Mouse (Mus musculus): ENCODE data around the gene Prm1.
"Not testable (repeated sequence)": the region's sequence is repeated elsewhere in the genome, so short reads cannot be mapped to it uniquely, and the experiment has no call there.

The Prm1 gene

DNA sequence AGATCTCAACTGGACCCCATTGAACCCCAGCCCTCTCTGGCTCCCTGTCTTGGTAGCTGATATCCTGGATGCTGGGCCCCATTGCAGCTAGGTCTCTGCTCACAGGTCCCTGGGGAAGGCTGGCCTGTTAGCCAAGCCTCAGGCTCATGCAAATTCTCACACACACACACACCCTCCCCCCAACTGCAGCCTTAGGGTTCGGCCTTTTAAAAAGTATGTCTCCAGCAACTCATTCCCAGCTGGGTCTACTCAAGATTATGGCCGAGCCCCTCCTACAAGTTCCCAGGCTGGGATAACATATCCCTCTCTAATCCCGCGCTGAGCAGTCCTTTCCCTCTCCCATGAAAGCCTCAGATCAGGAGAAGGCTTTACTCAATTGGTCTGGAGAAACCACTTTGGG, 15.7 kb upstream of the Prm1 start:
- no peak for DNase-seq

DNA sequence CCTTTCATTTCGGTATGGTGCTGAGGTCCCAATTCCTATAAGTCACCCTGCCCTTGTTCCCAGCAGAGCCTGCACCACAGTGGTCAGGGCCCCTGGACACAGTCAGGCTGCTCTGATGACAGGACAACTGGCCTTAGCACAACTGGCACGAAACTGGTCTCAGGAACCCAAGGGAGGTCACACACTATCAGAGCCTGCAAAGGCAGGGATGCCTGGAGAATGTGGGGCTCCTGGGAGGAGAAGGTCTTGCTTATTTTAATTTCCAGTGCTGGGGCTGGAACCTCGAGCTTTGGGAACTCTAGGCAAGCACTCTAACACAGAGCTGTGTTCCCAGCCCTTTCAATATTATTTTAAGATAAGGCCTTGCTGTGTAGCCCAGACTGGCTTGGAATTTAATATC, 14.3 kb upstream of the Prm1 start:
- no peak for DNase-seq

DNA sequence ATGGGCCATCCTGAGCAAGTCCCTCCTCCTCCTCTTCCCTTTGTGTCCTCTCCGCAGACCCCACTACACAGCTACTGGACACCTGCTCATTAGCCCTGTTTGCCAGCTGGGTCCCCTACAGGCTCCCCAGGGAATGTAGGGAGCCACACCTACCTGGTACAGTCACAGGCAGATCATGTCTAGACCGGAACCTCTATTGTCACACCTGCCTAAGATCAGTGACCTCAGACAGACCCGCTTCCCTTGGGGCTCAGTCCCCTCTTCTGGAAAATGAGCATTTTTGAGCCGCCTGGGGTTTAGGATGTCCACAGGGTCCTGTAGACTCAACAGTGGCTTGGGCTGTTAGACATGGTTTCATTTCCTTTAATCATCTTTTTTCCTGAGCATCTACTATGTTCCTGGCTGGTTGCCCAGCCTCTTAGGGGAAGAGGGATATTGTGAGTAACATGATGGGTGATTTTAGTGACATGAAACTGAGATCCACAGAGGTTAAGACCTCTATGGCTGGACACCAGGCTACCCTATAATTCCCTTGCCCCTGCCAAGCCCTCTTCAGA, 13.0 kb upstream of the Prm1 start:
- DNase-seq = no peak

DNA sequence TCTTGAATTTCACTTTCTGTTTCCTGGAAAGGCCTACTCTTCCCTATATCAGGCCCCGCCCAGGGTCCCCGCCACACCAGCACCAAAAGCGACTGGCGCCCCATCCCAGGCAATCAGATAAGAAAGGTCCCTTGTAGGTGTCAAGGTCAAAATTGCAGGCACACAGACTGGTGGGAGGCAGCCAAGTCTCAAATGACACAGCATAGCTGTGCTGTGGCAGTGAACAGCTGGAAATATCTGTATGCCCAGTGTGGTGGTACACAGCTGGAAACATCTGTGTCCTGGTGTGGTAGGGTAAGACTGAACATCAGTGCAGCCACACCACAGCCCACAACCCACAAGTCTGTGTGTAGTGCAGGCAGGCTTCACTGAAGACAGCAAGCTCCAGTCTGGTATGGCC, 9.2 kb upstream of the Prm1 start:
- DNase-seq = peak; percentile 40

DNA sequence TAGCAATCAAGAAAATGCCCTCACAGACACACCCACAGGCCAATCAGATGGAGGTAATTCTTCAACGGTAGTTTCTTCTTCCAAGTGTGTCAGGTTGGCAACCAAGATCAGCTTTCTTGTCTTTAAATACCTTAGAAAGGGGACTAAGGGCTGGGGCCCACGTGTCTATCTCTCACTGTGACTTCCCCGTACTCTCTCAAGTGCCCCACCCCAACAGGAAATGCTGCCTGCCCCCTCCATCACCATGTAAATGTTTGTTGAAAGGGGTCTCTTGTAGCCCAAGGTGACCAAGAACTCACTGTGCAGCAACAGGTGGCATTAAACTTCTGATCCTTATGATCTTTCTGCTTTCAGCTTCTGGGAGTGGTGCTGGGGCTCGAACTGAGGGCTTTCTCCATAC, 8.1 kb upstream of the Prm1 start:
- no peak for DNase-seq

DNA sequence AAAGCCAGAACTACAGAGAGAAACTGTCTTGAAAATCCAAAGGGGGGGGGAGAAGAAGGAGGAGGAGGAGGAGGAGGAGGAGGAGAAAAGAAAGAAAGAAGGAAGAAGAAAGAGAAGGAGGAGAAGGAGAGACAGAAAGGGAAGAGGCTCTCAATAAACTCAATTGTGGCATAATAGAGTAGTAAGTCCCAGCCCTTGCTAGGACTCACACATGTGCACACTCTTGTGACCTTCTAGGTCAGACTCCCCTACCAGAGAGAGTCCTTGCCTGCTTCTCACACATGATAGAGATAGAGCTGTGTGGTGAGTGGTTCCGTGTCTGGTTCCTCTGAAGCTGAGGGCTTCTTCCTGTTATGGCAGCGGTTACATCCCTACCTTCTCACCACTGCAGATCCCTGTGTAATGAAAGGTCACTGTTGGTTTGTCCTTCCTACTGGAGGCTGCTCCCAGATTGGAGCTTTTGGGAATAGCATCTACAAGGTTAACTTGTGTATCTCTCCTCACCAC, 7.3 kb upstream of the Prm1 start, which contains the start of gene Gm11172:
Gene Gm11172 (plus strand): TSS at position 51 of the 507 bp plus-strand sequence.
- DNase-seq = no peak

DNA sequence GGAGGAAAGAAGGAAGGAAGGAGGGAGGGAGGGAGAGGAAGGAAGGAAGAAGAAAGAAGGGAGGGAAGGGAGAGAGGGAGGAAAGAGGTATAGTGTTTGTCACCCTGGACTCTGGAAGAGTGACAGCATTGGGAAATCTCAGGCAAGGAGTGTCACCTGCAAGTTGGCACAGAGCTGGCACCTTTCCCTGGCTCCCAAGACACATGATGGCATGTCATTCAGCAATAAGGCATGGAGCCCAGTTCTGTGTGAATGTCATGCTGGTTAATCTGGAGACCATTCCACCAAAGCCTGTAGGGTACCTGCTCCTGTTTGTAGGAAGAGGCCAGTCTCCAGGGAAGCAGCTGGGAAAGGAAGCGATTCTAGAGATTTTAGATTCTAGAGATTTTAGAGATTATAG, 4.7 kb upstream of the Prm1 start:
- DNase-seq = no peak

DNA sequence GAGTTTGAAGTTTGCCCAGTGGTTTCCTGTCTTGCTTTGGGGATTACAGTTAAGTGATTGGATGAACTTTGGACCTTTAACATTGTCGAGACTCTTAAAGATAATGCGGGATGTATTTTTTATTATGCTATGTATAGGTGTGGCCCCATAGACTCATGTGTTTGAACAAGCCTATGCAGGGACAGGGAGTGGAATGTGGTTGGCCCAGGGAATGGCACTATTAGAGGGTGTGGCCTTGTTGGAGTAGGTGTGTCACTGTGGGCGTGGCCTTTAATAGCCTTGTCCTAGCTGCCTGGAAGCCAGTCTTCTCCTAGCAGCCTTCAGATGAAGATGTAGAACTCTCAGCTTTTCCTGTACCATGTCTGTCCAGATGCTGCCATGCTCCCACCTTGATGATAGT, 3.2 kb downstream of the Prm1 start:
- DNase-seq = not testable (repeated sequence)

DNA sequence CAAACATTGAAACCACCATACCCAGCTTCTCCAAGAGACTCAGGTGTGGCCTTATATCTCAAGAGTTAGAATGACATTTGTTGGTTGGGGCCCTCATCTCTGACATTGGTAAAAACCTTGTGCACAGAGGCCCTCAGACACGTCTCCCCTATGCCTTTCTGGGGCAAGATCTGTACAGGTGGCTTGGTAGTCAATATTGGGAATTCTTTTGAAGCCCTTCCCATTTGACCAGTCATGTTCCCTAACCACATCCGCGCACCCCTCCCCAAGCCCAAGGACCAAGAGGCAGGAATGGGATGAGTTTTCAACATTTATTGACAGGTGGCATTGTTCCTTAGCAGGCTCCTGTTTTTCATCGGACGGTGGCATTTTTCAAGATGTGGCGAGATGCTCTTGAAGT, 9.6 kb downstream of the Prm1 start, which contains the start of gene Prm2:
Gene Prm2 (minus strand): TSS at position 101 of the 400 bp plus-strand sequence.
- DNase-seq = no peak

DNA sequence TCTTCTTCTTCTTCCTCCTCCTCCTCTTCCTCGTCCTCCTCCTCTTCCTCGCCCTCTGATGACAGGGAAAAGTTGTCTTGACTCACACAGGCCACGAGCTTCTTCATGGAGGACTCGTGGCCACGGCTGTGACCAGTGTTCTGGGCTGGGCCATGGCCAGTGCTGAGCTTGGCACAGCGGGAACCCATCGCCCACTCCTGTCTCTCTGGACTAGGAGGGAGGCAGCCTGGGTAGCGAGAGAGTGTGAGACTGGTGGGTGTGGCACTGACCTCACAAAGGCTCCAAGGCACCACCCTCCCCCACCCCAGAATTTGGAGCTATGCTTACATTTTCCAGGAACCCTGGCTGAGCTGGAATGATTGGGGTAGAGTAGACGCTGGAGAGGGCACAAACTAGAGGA, 14.9 kb downstream of the Prm1 start, which contains the start of gene Prm3:
Gene Prm3 (minus strand): TSS at position 213 of the 400 bp plus-strand sequence.
- DNase-seq = no peak

DNA sequence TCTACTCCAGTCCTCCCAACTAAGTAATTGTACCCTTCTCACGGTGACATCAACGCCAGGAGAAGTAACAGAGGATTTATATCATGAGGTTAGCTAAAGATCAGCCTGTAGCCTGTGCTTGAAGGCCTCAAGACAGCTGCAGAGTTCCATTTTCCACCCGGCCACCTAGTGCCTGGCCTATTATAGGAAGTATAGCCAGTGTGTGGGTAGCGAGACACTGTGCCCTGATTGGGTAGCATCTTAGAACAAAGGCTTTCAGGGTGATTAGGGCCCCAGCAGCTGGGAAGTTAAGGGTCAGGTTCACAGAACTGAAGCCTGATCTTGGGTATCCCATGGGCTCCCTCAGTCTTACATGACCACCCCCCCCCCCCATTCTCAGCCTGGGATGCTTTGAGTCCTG, 16.8 kb downstream of the Prm1 start:
- DNase-seq = no peak

DNA sequence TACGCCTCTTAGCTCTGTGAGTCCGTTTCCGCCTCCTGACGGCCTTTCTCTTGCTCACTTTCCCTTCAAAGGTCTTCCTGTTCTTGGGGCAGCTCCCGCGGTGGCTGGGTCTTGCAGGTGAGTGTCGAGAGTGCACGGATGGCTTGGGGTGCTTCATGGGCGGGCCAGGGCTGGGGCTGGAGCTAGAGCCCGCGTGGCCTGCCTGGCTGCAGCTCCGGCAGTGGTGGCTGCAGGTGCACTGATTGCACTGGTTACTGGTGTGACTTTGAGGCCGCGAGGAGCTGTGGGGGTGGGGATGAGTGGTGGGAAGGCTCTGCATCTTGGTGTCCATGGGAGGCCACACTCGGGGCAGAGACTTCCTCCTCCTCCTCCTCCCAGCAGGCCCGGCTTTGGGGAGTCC, 17.4 kb downstream of the Prm1 start, which contains the start of gene Tnp2:
Gene Tnp2 (minus strand): TSS at position 390 of the 400 bp plus-strand sequence.
- DNase-seq = no peak

DNA sequence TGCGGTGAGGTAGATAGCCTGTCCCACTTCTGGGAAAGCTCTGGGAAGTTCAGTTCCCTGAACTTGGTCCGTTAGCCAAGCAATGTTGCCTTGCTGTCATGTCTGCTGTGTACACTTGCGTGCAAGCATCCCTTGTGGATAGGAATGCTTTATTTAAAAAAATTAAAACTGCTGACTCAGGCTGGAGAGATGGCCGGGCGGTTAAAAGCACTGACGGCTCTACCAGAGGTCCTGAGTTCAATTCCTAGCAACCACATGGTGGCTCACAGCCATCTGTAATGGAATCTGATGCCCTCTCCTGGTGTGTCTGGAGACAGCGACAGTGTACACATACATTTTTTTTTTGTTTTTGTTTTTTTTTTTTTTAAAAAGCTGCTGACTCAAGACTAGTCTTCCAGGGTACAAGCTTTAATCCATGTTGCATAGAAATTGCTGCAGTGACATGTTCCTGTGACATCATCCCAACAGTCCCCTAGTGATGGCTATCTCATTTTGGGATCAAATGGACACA, 18.0 kb downstream of the Prm1 start:
- no peak for DNase-seq

DNA sequence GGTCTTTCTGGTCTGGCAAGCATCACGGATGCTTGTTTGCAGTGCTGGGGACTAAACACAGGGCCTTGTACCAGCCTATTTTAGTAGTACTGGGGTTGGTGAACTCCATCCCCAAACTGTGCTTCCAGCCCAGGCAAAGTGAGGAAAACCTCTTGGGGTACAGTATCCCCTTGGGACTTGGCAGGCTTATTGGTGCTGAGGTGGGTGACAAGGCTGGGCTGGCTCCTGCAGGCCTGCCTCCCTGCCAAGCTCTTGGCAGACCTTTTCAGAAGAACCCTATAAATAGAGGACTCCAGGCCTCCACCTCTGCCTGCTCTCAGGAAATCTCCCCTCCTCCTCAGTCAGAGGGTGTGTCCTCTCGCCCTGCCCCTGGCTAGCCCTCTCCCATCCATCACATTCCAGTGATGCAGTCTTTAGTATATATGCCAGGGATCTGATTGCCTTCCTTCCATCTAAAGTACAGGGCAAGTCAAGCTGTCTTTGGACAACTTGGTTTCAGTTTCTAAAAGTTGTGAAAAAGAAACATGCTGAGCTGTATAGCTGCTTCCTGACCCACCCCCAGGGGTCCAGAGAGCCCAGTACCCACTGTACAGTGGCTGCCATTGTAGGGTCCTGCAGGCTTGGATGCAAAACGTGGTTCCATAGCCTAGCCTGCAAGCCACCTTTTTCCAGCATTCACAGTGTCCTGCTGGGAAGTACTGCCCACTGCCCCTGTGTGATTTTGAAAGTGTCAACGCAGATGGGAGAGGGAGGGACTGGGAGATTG, 18.7 kb downstream of the Prm1 start:
- DNase-seq = no peak

DNA sequence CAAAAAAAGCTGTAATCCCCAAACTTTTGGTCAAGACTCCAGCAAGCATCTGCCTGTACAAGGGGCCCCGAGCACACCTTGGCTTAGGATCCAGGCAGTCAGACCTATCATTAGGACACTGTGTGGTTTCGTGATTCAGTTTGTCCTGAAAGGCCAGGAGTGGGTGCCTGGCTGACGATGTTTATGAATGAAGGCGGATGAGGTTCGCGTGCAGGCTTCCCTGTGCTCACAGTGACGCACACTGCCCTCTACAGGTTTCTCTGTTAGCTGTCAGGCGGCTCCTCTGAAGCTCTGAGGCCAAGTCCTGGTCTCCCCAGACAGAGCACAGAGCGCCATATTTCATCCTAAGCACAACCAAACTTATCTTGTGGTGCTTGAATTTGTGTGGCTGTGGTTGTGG, 19.4 kb downstream of the Prm1 start:
- peak; percentile 82 for DNase-seq

DNA sequence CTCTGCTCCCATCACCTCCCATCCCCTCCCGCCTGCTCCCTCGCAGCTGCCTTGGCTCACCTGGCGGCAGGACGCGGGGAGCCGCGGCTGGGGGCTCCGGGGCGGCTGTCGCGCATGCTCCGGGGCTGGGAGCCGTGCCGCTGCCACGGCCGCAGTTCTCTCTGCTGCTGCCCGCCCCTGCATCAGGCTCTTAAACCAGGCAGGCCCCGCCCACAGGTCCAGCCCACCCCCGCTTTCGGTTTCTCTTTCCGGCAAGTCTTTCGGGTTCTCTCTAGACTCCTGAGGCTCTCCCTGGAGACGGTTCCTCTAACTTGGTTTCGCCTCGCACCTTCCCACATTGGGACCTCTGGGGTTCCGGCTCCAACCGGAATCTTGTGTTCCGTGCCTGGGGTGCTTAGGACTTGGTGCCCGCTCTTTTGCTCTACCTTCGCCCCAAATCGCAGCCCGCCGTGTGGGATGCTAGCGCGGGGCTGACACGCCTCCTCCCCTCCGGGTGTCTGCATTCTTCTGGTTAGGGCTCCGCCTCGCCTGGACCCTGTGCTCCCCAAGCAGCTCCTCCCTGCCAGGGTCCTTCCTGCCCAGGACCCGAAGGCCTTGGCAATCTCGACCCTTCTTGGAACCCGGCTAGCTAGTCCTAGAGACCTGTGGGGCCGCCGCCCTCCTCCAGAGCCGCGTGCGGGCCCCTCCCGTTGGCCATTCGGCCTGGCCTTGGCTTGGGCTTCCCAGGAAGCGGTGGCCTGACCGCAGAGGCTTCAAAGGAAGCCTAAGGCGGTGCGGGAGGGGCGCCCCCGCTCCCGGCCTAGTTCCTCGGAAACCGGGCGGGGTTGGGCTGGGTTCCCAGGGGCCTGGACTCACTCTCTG, 20.0 kb downstream of the Prm1 start, which contains the start of gene Socs1:
Gene Socs1 (minus strand): TSS at position 166 of the 861 bp plus-strand sequence.
- peak; percentile 90 for DNase-seq

DNA sequence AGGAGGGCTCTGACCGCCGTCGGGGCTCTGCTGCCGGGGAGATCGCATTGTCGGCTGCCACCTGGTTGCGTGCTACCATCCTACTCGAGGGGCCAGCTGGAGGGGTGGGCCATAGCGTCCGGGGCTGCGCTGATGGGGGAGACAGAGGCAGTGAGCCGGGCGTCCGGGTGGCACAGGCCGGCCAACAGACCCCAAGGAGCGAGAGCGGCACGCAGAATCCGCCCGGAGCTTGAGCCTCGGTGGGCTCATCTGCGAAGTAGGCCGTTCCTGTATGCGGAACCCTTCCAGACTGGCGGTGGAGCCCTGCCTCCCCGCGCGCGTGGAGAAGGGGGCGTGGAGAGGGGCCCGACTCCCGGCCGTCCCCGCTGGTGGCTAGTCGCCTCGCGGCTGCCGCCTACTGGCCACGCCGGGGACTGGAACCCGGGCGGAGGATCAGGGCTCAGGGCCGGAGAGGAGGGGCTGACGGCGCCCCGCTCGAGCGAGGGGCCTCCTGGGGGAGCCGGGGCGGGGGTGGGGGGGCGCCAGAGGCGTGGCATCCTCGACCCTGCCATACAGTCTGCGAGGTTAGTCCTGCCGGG, 20.8 kb downstream of the Prm1 start:
- DNase-seq = peak; percentile 87

DNA sequence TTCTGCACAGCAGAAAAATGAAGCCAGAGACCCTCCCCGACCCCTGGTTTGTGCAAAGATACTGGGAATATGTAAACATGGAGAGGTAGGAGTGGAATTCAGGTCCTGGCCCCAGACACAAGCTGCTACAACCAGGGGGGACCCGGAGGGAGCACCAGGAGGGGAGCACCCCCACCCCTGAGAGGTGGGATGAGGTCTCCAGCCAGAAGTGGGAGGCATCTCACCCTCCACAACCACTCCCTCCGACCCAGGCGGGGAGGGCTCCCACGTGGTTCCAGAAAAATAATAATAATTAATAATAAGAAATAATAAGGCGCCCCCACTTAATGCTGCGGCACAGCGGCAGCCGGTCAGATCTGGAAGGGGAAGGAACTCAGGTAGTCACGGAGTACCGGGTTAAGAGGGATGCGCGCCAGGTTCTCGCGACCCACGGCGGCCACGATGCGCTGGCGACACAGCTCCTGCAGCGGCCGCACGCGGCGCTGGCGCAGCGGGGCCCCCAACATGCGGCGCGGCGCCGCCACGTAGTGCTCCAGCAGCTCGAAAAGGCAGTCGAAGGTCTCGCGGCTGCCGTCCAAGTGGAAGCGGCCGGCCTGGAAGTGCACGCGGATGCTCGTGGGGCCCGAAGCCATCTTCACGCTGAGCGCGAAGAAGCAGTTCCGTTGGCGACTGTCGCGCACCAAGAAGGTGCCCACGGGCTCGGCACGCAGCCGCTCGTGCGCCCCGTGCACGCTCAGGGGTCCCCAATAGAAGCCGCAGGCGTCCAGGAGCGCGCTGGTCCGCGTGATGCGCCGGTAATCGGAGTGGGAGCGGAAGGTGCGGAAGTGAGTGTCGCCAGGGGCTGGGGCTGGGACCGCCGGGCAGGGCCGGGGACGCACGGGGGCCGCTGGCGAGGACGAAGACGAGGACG, 21.5 kb downstream of the Prm1 start:
- peak; percentile 23 for DNase-seq

DNA sequence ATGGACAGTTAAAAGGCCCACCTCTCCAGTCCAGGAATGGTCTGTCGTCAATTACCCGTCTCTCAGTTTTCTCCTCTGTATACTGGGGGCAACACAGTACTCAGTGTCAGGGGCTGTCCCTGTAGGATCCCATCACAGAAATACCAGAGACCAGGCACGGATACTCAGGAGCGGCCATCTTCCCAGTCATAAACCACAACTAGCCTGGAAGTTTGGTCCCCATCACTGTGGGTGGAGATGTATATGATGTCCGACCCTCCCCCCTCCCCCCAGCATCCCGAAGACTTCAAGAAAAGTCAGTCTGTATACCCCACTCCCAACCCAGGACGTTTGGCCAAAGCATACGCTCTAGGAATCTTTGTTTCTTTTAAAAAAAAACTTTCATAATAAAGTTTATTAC, 22.2 kb downstream of the Prm1 start:
- DNase-seq = no peak

DNA sequence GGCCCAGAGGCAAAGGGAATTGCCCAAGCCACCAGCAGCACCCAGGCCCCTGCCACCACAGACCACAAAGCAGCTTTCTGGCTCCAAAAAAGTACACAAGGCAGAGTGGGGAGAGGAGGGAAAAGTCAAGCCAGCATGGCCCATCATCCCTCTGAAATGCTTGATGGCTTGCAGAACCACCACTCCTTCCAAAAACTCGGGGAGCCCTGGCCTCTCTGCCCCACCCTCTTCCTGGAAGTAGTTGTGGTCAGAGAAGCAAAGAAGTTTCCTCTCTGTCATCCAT, 22.5 kb downstream of the Prm1 start:
- DNase-seq = no peak

DNA sequence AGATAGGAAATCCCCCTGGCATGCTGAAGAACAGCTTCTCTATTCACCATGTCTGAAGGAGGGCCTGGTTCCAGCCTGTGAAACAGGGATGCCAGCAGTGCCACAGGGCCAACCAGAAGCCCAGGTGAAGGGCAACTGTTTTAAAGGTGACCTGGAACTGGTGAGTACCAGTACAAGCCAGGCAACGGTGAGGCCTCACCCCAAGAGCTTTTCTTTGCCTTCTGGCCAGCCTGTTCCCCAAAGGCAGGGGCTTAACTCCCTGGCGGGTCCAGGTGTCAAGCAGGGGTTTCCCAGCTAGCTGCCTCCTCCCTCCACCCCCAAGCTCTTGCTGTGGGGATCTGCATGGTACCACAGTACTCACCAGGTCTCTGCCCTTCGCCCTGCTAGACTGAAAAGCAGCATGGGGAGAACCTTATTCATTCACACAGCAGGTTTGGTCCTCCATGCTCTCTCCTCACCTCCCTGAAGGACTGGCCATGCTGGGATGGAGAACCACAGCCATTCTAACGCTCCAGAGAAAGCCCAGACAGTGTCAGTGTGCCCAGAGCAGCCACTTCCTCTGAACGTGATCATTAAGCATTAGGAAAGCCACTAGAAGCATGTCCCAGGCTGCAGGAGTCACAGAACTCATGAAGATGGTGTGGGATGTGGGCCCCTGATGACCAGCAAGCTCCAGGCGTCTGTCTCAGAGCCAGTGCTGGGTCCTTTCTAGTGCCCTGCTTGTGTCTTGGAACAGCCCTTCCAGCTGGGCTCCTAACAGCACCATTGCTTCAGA, 23.1 kb downstream of the Prm1 start:
- DNase-seq = no peak

Data from liver (tissue).